Mouse (Mus musculus): ENCODE measurements around the gene Rgl2. TPM values are rescaled to one million over a fixed set of nuclear protein-coding genes. Genes with fewer than 3 reads are reported as not detected.

Rgl2 gene
- polyA plus RNA-seq, 1 experiment from 2014 or later: 47.2 TPM

- H3K4me2 ChIP-seq (ENCODE audit: low read length): 0 out of 2 replicates have a peak overlapping the region, but pooled peaks have one; percentile 5
- ATAC-seq (ENCODE audit: low FRiP score, low TSS enrichment): no peak
Measured at GRCm38 (mm10) chr17:33917656-33918292, 11.6 kb upstream of the Rgl2 start.

GRCm38 (mm10) chr17:33918293-33919203 lies 10.8 kb upstream of the Rgl2 start:
- 65% methylated on average over 37 of the region's 37 CpGs for WGBS
- H3K9ac ChIP-seq (replicated peaks; ENCODE audit: low read length): no peak overlapping the region
- H3K36me3 ChIP-seq (ENCODE audit: control insufficient read depth, insufficient read depth, low read length): peaks cover 20% of the 10 kb centered on the region
- H3K4me2 ChIP-seq (ENCODE audit: low read length): peak overlapping the region; percentile 63
- peaks cover 29% of the 10 kb centered on the region for H3K4me1 ChIP-seq (ENCODE audit: control insufficient read depth, insufficient read depth, low read length)
- no peaks in the 10 kb centered on the region for H3K9me3 ChIP-seq (ENCODE audit: control insufficient read depth, low read length)
- DNase-seq (no peak), ATAC-seq (ENCODE audit: low FRiP score, low TSS enrichment) (no peak)
- no peak overlapping the region for H3K27ac ChIP-seq (replicated peaks; ENCODE audit: low read depth, low read length)
- no peak overlapping the region for H3K4me3 ChIP-seq (replicated peaks; ENCODE audit: low read depth, low read length)
- H3K27me3 ChIP-seq (ENCODE audit: control insufficient read depth, insufficient read depth, low read length): no peaks in the 10 kb centered on the region

More at GRCm38 (mm10) chr17:33917656-33918292, 11.6 kb upstream of the Rgl2 start:
- Histone ChIP-seq H3K4me3 (replicated peaks; ENCODE audit: low read depth, low read length) (no peak overlapping the region), H3K27me3 (ENCODE audit: control insufficient read depth, insufficient read depth, low read length) (no peaks in the 10 kb centered on the region), H3K9me3 (ENCODE audit: control insufficient read depth, low read length) (no peaks in the 10 kb centered on the region), H3K9ac (replicated peaks; ENCODE audit: low read length) (no peak overlapping the region), H3K36me3 (ENCODE audit: control insufficient read depth, insufficient read depth, low read length) (peaks cover 27% of the 10 kb centered on the region), H3K4me1 (ENCODE audit: control insufficient read depth, insufficient read depth, low read length) (peaks cover 29% of the 10 kb centered on the region), H3K27ac (replicated peaks; ENCODE audit: low read depth, low read length) (no peak overlapping the region)
- 86% methylated on average over 18 of the region's 18 CpGs for WGBS
- no peak for DNase-seq

- Histone ChIP-seq H3K4me3 (replicated peaks; ENCODE audit: low read depth, low read length) (peak overlapping the region; percentile 36), H3K9me3 (ENCODE audit: control insufficient read depth, low read length) (no peaks in the 10 kb centered on the region), H3K36me3 (ENCODE audit: control insufficient read depth, insufficient read depth, low read length) (peaks cover 9% of the 10 kb centered on the region), H3K4me1 (ENCODE audit: control insufficient read depth, insufficient read depth, low read length) (peaks cover 29% of the 10 kb centered on the region), H3K4me2 (ENCODE audit: low read length) (peak overlapping the region; percentile 63), H3K9ac (replicated peaks; ENCODE audit: low read length) (peak overlapping the region; percentile 52), H3K27me3 (ENCODE audit: control insufficient read depth, insufficient read depth, low read length) (no peaks in the 10 kb centered on the region), H3K27ac (replicated peaks; ENCODE audit: low read depth, low read length) (0 out of 2 replicates have a peak overlapping the region, but pooled peaks have one; percentile 41)
- WGBS: under 1% methylated on average over 52 of the region's 52 CpGs
- DNase-seq: peak; percentile 37
- ATAC-seq (ENCODE audit: low FRiP score, low TSS enrichment): no peak
Measured at GRCm38 (mm10) chr17:33919351-33920281, 9.7 kb upstream of the Rgl2 start.

GRCm38 (mm10) chr17:33920282-33921097 lies 8.9 kb upstream of the Rgl2 start:
- peaks cover 26% of the 10 kb centered on the region for H3K4me1 ChIP-seq (ENCODE audit: control insufficient read depth, insufficient read depth, low read length)
- no peaks in the 10 kb centered on the region for H3K27me3 ChIP-seq (ENCODE audit: control insufficient read depth, insufficient read depth, low read length)
- peak; percentile 87 for DNase-seq
- H3K4me2 ChIP-seq (ENCODE audit: low read length): peak overlapping the region; percentile 63
- H3K27ac ChIP-seq (replicated peaks; ENCODE audit: low read depth, low read length): 0 out of 2 replicates have a peak overlapping the region, but pooled peaks have one; percentile 41
- 0 out of 2 replicates have a peak, but pooled peaks have one; percentile 14 for ATAC-seq (ENCODE audit: low FRiP score, low TSS enrichment)
- peak overlapping the region; percentile 36 for H3K4me3 ChIP-seq (replicated peaks; ENCODE audit: low read depth, low read length)
- peaks cover 13% of the 10 kb centered on the region; the same call in 1 of the 2 replicates for H3K36me3 ChIP-seq (ENCODE audit: control insufficient read depth, insufficient read depth, low read length)
- peak overlapping the region; percentile 52; the same call in 1 of the 2 replicates for H3K9ac ChIP-seq (replicated peaks; ENCODE audit: low read length)
- WGBS: under 1% methylated on average over 36 of the region's 36 CpGs
- H3K9me3 ChIP-seq (ENCODE audit: control insufficient read depth, low read length): no peaks in the 10 kb centered on the region

- H3K4me1 ChIP-seq (ENCODE audit: control insufficient read depth, insufficient read depth, low read length): peaks cover 26% of the 10 kb centered on the region
- H3K27ac ChIP-seq (replicated peaks; ENCODE audit: low read depth, low read length): no peak overlapping the region
- ATAC-seq (ENCODE audit: low FRiP score, low TSS enrichment): no peak
- no peaks in the 10 kb centered on the region for H3K27me3 ChIP-seq (ENCODE audit: control insufficient read depth, insufficient read depth, low read length)
- no peak overlapping the region for H3K4me3 ChIP-seq (replicated peaks; ENCODE audit: low read depth, low read length)
- no peak overlapping the region for H3K4me2 ChIP-seq (ENCODE audit: low read length)
- no peak for DNase-seq
- no peak overlapping the region for H3K9ac ChIP-seq (replicated peaks; ENCODE audit: low read length)
- H3K9me3 ChIP-seq (ENCODE audit: control insufficient read depth, low read length): no peaks in the 10 kb centered on the region
- 90% methylated on average over 7 of the region's 7 CpGs for WGBS
- H3K36me3 ChIP-seq (ENCODE audit: control insufficient read depth, insufficient read depth, low read length): peaks cover 20% of the 10 kb centered on the region
Measured at GRCm38 (mm10) chr17:33921361-33921760, 8.0 kb upstream of the Rgl2 start.

- DNase-seq (no peak), ATAC-seq (ENCODE audit: low FRiP score, low TSS enrichment) (no peak)
- 87% methylated on average over 10 of the region's 10 CpGs for WGBS
- no peaks in the 10 kb centered on the region for H3K27me3 ChIP-seq (ENCODE audit: control insufficient read depth, insufficient read depth, low read length)
- H3K9me3 ChIP-seq (ENCODE audit: control insufficient read depth, low read length): no peaks in the 10 kb centered on the region
- H3K27ac ChIP-seq (replicated peaks; ENCODE audit: low read depth, low read length): no peak overlapping the region
- peaks cover 14% of the 10 kb centered on the region for H3K4me1 ChIP-seq (ENCODE audit: control insufficient read depth, insufficient read depth, low read length)
- no peak overlapping the region for H3K4me2 ChIP-seq (ENCODE audit: low read length)
- peaks cover 16% of the 10 kb centered on the region for H3K36me3 ChIP-seq (ENCODE audit: control insufficient read depth, insufficient read depth, low read length)
- no peak overlapping the region for H3K9ac ChIP-seq (replicated peaks; ENCODE audit: low read length)
- no peak overlapping the region for H3K4me3 ChIP-seq (replicated peaks; ENCODE audit: low read depth, low read length)
Measured at GRCm38 (mm10) chr17:33924577-33925283, 4.6 kb upstream of the Rgl2 start.

- DNase-seq: no peak
- H3K27ac ChIP-seq (replicated peaks; ENCODE audit: low read depth, low read length): no peak overlapping the region
- H3K36me3 ChIP-seq (ENCODE audit: control insufficient read depth, insufficient read depth, low read length): peaks cover 16% of the 10 kb centered on the region
- H3K9ac ChIP-seq (replicated peaks; ENCODE audit: low read length): no peak overlapping the region
- H3K4me3 ChIP-seq (replicated peaks; ENCODE audit: low read depth, low read length): no peak overlapping the region
- H3K27me3 ChIP-seq (ENCODE audit: control insufficient read depth, insufficient read depth, low read length): no peaks in the 10 kb centered on the region
- no peak overlapping the region for H3K4me2 ChIP-seq (ENCODE audit: low read length)
- no peaks in the 10 kb centered on the region for H3K9me3 ChIP-seq (ENCODE audit: control insufficient read depth, low read length)
- ATAC-seq (ENCODE audit: low FRiP score, low TSS enrichment): no peak
- H3K4me1 ChIP-seq (ENCODE audit: control insufficient read depth, insufficient read depth, low read length): peaks cover 7% of the 10 kb centered on the region; the same call in 1 of the 2 replicates
- 84% methylated on average over 20 of the region's 21 CpGs for WGBS
Measured at GRCm38 (mm10) chr17:33925406-33926116, 3.8 kb upstream of the Rgl2 start.
